Mouse (Mus musculus) MEL (cell line): ENCODE data around the gene Spen. TPM values are rescaled to one million over a fixed set of nuclear protein-coding genes. Genes with fewer than 3 reads are reported as not detected.

Source experiments
- DNase-seq: peaks from one replicate; pipeline ENCODE4 v3.0.0; 2011; ENCODE audit warnings: low read depth, low spot score
- H3K27ac ChIP-seq: 2 replicates; pipeline ENCODE4 v1.5.1; 2012; ENCODE audit warnings: low read depth, mild to moderate bottlenecking, control low read depth, low read length, moderate library complexity; ENCODE audit not compliant: control insufficient read depth
- H3K27me3 ChIP-seq, 2 experiments: fragments of 150-350 bp in 1 of 2; sonication (generic) in 1 of 2; 2 replicates each; pipeline ENCODE4 v1.6.1; 2012; ENCODE audit warnings: low read length in 2 of 2, mild to moderate bottlenecking in 2 of 2, improper control_type of control experiment in 1 of 2, moderate library complexity in 1 of 2; ENCODE audit not compliant: insufficient read depth in 2 of 2, control insufficient read depth in 1 of 2
- H3K36me3 ChIP-seq, 2 experiments: 2 replicates each; pipeline ENCODE4 v1.6.1; 2012 to 2014; ENCODE audit warnings: low read length in 2 of 2, improper control_type of control experiment in 1 of 2, inconsistent platforms in 1 of 2, mild to moderate bottlenecking in 1 of 2; ENCODE audit not compliant: insufficient read depth in 2 of 2, control insufficient read depth in 1 of 2
- H3K4me1 ChIP-seq, 2 experiments: fragments of 150-350 bp in 1 of 2; sonication (generic) in 1 of 2; 2 replicates each; pipeline ENCODE4 v1.6.1; 2012; ENCODE audit warnings: low read length in 2 of 2, improper control_type of control experiment in 1 of 2, mild to moderate bottlenecking in 1 of 2; ENCODE audit not compliant: insufficient read depth in 2 of 2, control insufficient read depth in 1 of 2
- H3K4me3 ChIP-seq, 2 experiments: fragments of 150-350 bp in 1 of 2; sonication (generic) in 1 of 2; 2 replicates each; pipeline ENCODE4 v1.5.1; 2012; ENCODE audit warnings: low read depth in 2 of 2, low read length in 2 of 2, mild to moderate bottlenecking in 2 of 2, moderate library complexity in 2 of 2, control low read depth in 1 of 2, improper control_type of control experiment in 1 of 2; ENCODE audit not compliant: control insufficient read depth in 1 of 2, insufficient read depth in 1 of 2
- H3K79me2 ChIP-seq: 2 replicates; pipeline ENCODE4 v1.6.1; 2012; ENCODE audit warnings: mild to moderate bottlenecking, low read length, moderate library complexity; ENCODE audit not compliant: control insufficient read depth, poor library complexity, insufficient read depth
- H3K9ac ChIP-seq: 2 replicates; pipeline ENCODE4 v1.6.1; 2012; ENCODE audit warnings: low read depth, mild to moderate bottlenecking, control low read depth, low read length, moderate library complexity; ENCODE audit not compliant: control insufficient read depth, poor library complexity, severe bottlenecking
- H3K9me3 ChIP-seq: fragments of 150-350 bp; sonication (generic); replicated peaks from 2 replicates; pipeline ENCODE4 v1.6.1; 2012; ENCODE audit warnings: mild to moderate bottlenecking, low read length, improper control_type of control experiment, moderate library complexity; ENCODE audit not compliant: insufficient read depth
- BHLHE40 ChIP-seq: IDR thresholded peaks from 2 replicates; pipeline ENCODE4 v1.6.1; 2012; ENCODE audit warnings: low read depth, mild to moderate bottlenecking, inconsistent platforms, low read length, improper control_type of control experiment, borderline replicate concordance
- ELF1 ChIP-seq: IDR thresholded peaks from 2 replicates; pipeline ENCODE4 v1.6.1; 2014; ENCODE audit warnings: low read depth, mild to moderate bottlenecking, inconsistent platforms, low read length, improper control_type of control experiment, moderate library complexity
- ETS1 ChIP-seq: IDR thresholded peaks from 2 replicates; pipeline ENCODE4 v1.6.1; 2012; ENCODE audit warnings: low read depth, mild to moderate bottlenecking, inconsistent platforms, low read length, improper control_type of control experiment, moderate library complexity
- GABPA ChIP-seq: IDR thresholded peaks from 2 replicates; pipeline ENCODE4 v1.6.1; 2012; ENCODE audit warnings: low read depth, mild to moderate bottlenecking, inconsistent platforms, low read length, improper control_type of control experiment, moderate library complexity
- GATA1 ChIP-seq: IDR thresholded peaks from 2 replicates; pipeline ENCODE4 v1.6.1; 2011; ENCODE audit warnings: low read depth, low read length, improper control_type of control experiment
- JUND ChIP-seq: IDR thresholded peaks from 2 replicates; pipeline ENCODE4 v1.6.1; 2011; ENCODE audit warnings: low read depth, mild to moderate bottlenecking, improper control_type of control experiment, low read length
- KAT2A ChIP-seq: conservative IDR thresholded peaks from 2 replicates; pipeline ENCODE4 v1.6.1; 2012; ENCODE audit warnings: low read depth, low read length, improper control_type of control experiment, inconsistent platforms
- MAFK ChIP-seq: IDR thresholded peaks from 2 replicates; pipeline ENCODE4 v1.6.1; 2011; ENCODE audit warnings: low read depth, mild to moderate bottlenecking, low read length, improper control_type of control experiment, borderline replicate concordance
- MXI1 ChIP-seq: IDR thresholded peaks from 2 replicates; pipeline ENCODE4 v1.6.1; 2011; ENCODE audit warnings: mild to moderate bottlenecking, low read depth, low read length, improper control_type of control experiment
- MYB ChIP-seq: IDR thresholded peaks from 2 replicates; pipeline ENCODE4 v1.6.1; 2011; ENCODE audit warnings: mild to moderate bottlenecking, low read depth, low read length, improper control_type of control experiment
- MYC ChIP-seq: IDR thresholded peaks from 2 replicates; pipeline ENCODE4 v1.6.1; 2011; ENCODE audit warnings: low read depth, mild to moderate bottlenecking, low read length, improper control_type of control experiment, moderate library complexity
- RAD21 ChIP-seq: IDR thresholded peaks from 2 replicates; pipeline ENCODE4 v1.6.1; 2011; ENCODE audit warnings: mild to moderate bottlenecking, low read depth, low read length, improper control_type of control experiment
- SMC3 ChIP-seq: IDR thresholded peaks from 2 replicates; pipeline ENCODE4 v1.6.1; 2011; ENCODE audit warnings: low read depth, low read length, improper control_type of control experiment
- ZC3H11A ChIP-seq: IDR thresholded peaks from 2 replicates; pipeline ENCODE4 v1.6.1; 2012; ENCODE audit warnings: low read depth, mild to moderate bottlenecking, inconsistent platforms, low read length, improper control_type of control experiment
- ZKSCAN1 ChIP-seq: IDR thresholded peaks from 2 replicates; pipeline ENCODE4 v1.6.1; 2012; ENCODE audit warnings: low read depth, mild to moderate bottlenecking, inconsistent platforms, low read length, improper control_type of control experiment, moderate library complexity
- ZNF384 ChIP-seq: IDR thresholded peaks from 2 replicates; pipeline ENCODE4 v1.6.1; 2012; ENCODE audit warnings: low read depth, mild to moderate bottlenecking, inconsistent platforms, low read length, improper control_type of control experiment
- polyA plus RNA-seq, 2 experiments: library from polyadenylated mRNA; stranded (reverse) in 1 of 2; unstranded in 1 of 2; fragments of >175 nt in 1 of 2; fragments of >200 nt in 1 of 2; gene quantifications; 2 replicates each; pipeline versions ENCODE4 v1.2.1 to v1.2.4; 2012; ENCODE audit warnings: low replicate concordance in 2 of 2, low read depth in 1 of 2; ENCODE audit not compliant: insufficient read length in 2 of 2, insufficient read depth in 1 of 2, missing spikeins in 1 of 2
- total RNA-seq: library from RNA; depleted of rRNA; stranded (reverse); fragments of 300-350 nt; gene quantifications from 2 replicates; pipeline ENCODE4 v1.2.3, GENCODE M21; 2012

Spen gene
- total and polyA plus RNA-seq, 3 experiments, result 11.9 to 102 (median 46.9) TPM

GRCm38 (mm10) chr4:141479411-141479810 lies 59.0 kb downstream of the Spen start (continued):
- TF ChIP-seq JUND, result no peak
- no peak for TF ChIP-seq MXI1
- no peak for TF ChIP-seq MAFK
- TF ChIP-seq, all 39 proteins: peak for 0

DNA sequence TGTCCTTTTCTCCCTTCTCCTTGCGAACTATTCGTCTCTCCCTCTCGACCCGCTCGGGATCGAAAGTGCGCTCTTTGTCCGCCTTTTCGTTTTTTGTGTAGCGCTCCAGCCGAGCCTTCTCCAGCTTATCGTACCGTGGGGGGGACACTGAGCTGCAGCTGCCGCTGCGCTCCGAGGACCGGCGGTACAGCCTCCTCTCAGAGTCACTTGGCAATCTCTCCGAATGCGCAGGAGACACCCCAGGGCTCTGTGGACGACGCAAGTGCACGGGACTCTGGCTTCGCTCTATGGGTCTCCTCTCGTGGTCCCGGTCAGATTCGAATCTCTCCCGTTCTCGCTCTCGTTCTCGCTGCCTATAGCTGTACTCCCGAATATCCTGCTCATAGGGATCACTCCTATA lies 59.6 kb downstream of the Spen start:
- no peak for DNase-seq
- no peaks in the 10 kb centered on the region for H3K79me2 ChIP-seq
- H3K27ac ChIP-seq, result no peak overlapping the region
- H3K9ac ChIP-seq, result no peak overlapping the region
- no peaks in the 10 kb centered on the region for H3K27me3 ChIP-seq
- no peaks in the 10 kb centered on the region for H3K9me3 ChIP-seq
- H3K36me3 ChIP-seq, result peaks cover 0 to 1% of the 10 kb centered on the region in 2 experiments; a peak in 2 of 4 replicates
- H3K4me1 ChIP-seq, result no peaks in the 10 kb centered on the region
- TF ChIP-seq ZKSCAN1, result no peak
- no peak for TF ChIP-seq MYB
- no peak for TF ChIP-seq MXI1
- no peak for TF ChIP-seq BHLHE40
- no peak for TF ChIP-seq RAD21
- no peak for TF ChIP-seq SMC3
- TF ChIP-seq ELF1, result no peak
- TF ChIP-seq KAT2A, result no peak
- no peak for TF ChIP-seq ZC3H11A
- TF ChIP-seq ZNF384, result no peak
- no peak for TF ChIP-seq MYC
- no peak for TF ChIP-seq GABPA
- no peak for TF ChIP-seq ETS1
- H3K4me3 ChIP-seq, result no peak overlapping the region

- Histone ChIP-seq H3K9me3 (no peaks in the 10 kb centered on the region), H3K4me1 (no peaks in the 10 kb centered on the region), H3K9ac (no peak overlapping the region), H3K27ac (no peak overlapping the region), H3K4me3 (no peak overlapping the region), H3K36me3 (peaks cover 0 to 1% of the 10 kb centered on the region in 2 experiments; a peak in 2 of 4 replicates), H3K79me2 (no peaks in the 10 kb centered on the region), H3K27me3 (no peaks in the 10 kb centered on the region)
- DNase-seq, result no peak
- no peak for TF ChIP-seq GATA1
These were observed 60.2 kb downstream of the Spen start for GRCm38 (mm10) chr4:141478225-141478624.
